Mouse (Mus musculus): ENCODE data around the gene Snx1.

Gene Snx1

GRCm38 (mm10) chr9:66088411-66088810, 38.0 kb downstream of the Snx1 start:
- peak; percentile 45 to 54 for DNase-seq (ENCODE audit: low spot score in 2 of 2)

GRCm38 (mm10) chr9:66087062-66087461, 39.3 kb downstream of the Snx1 start:
- no peak for DNase-seq (ENCODE audit: low spot score in 2 of 2)

GRCm38 (mm10) chr9:66084171-66084570, 42.2 kb downstream of the Snx1 start:
- no peak for DNase-seq (ENCODE audit: low spot score in 2 of 2)

- no peak for DNase-seq (ENCODE audit: low spot score in 2 of 2)
These were observed 44.4 kb downstream of the Snx1 start for GRCm38 (mm10) chr9:66081999-66082398.

GRCm38 (mm10) chr9:66080804-66081459, 45.5 kb downstream of the Snx1 start:
- DNase-seq (ENCODE audit: low spot score in 2 of 2): no peak

- no peak for DNase-seq (ENCODE audit: low spot score in 2 of 2)
These were observed 47.9 kb downstream of the Snx1 start for GRCm38 (mm10) chr9:66078493-66078892.

GRCm38 (mm10) chr9:66078072-66078471, 48.3 kb downstream of the Snx1 start:
- no peak for DNase-seq (ENCODE audit: low spot score in 2 of 2)

GRCm38 (mm10) chr9:66072754-66073153, 53.6 kb downstream of the Snx1 start:
- DNase-seq (ENCODE audit: low spot score in 2 of 2): no peak

GRCm38 (mm10) chr9:66070151-66070550, 56.2 kb downstream of the Snx1 start:
- DNase-seq (ENCODE audit: low spot score in 2 of 2): no peak

GRCm38 (mm10) chr9:66069583-66069982, 56.8 kb downstream of the Snx1 start, which contains the start of gene Snx22:
Gene Snx22, minus strand, starts transcription at chr9:66069719.
- DNase-seq (ENCODE audit: low spot score in 2 of 2): peak; percentile 57 to 63

- DNase-seq (ENCODE audit: low spot score in 2 of 2): peak in 1 of 2 experiments; percentile 28
These were observed 57.4 kb downstream of the Snx1 start for GRCm38 (mm10) chr9:66068971-66069391.

GRCm38 (mm10) chr9:66068056-66068455, 58.3 kb downstream of the Snx1 start:
- no peak for DNase-seq (ENCODE audit: low spot score in 2 of 2)

- DNase-seq (ENCODE audit: low spot score in 2 of 2): no peak
These were observed 58.8 kb downstream of the Snx1 start for GRCm38 (mm10) chr9:66067542-66067941.

GRCm38 (mm10) chr9:66066791-66067190, 59.6 kb downstream of the Snx1 start:
- DNase-seq (ENCODE audit: low spot score in 2 of 2): no peak

- no peak for DNase-seq (ENCODE audit: low spot score in 2 of 2)
These were observed 62.1 kb downstream of the Snx1 start for GRCm38 (mm10) chr9:66064316-66064715.

GRCm38 (mm10) chr9:66063446-66063845, 62.9 kb downstream of the Snx1 start:
- no peak for DNase-seq (ENCODE audit: low spot score in 2 of 2)

- DNase-seq (ENCODE audit: low spot score in 2 of 2): no peak
These were observed 64.7 kb downstream of the Snx1 start for GRCm38 (mm10) chr9:66061656-66062055.

- DNase-seq (ENCODE audit: low spot score in 2 of 2): no peak
These were observed 65.4 kb downstream of the Snx1 start for GRCm38 (mm10) chr9:66060986-66061385.

GRCm38 (mm10) chr9:66060308-66060647, 66.1 kb downstream of the Snx1 start:
- DNase-seq (ENCODE audit: low spot score in 2 of 2): no peak

- peak; percentile 96 to 99 for DNase-seq (ENCODE audit: low spot score in 2 of 2)
These were observed 66.6 kb downstream of the Snx1 start, which contains the start of gene Ppib for GRCm38 (mm10) chr9:66059583-66060307. Gene Ppib, plus strand, starts transcription at chr9:66060222.

GRCm38 (mm10) chr9:66053620-66054019, 72.8 kb downstream of the Snx1 start:
- no peak for DNase-seq (ENCODE audit: low spot score in 2 of 2)

- no peak for DNase-seq (ENCODE audit: low spot score in 2 of 2)
These were observed 73.7 kb downstream of the Snx1 start for GRCm38 (mm10) chr9:66052731-66053130.

- DNase-seq (ENCODE audit: low spot score in 2 of 2): no peak
These were observed 74.9 kb downstream of the Snx1 start for GRCm38 (mm10) chr9:66051493-66051892.

Measured in right cerebral cortex, adult 2 months (tissue).